Mouse (Mus musculus): ENCODE data around the gene Dennd4a. TPM values are rescaled to one million over a fixed set of nuclear protein-coding genes. Genes with fewer than 3 reads are reported as not detected.

The Dennd4a gene
- polyA plus RNA-seq, 1 experiment from 2014 or later: 6.7 TPM

DNA sequence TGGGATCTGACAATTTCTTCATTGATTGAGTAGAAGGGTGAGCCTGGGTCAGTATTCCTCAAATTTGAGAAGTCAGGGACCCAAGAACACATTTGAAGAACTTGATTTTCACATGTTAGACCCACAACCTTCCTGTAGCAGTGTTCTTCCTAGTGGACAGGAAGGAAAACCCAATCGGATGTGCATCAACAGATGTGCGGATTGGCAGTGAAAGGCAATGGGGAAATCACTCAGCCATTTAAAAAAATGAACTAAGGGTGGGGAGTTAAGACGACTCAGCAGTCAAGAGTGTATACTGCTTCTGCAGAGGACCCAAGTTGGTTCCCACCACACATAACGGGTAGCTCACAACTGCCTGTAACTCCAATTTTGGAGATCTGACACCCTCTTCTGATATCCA is 35.6 kb upstream of the Dennd4a start:
- no peaks in the 10 kb centered on the region for H3K9me3 ChIP-seq (replicated peaks)
- peaks cover 8% of the 10 kb centered on the region for H3K4me1 ChIP-seq
- 92% methylated on average over 4 of the region's 4 CpGs for WGBS
- H3K4me2 ChIP-seq: no peak overlapping the region
- no peak overlapping the region for H3K27ac ChIP-seq
- no peak for ATAC-seq
- H3K9ac ChIP-seq: no peak overlapping the region
- H3K4me3 ChIP-seq: no peak overlapping the region
- H3K36me3 ChIP-seq (ENCODE audit: poor library complexity, severe bottlenecking): no peaks in the 10 kb centered on the region
- no peaks in the 10 kb centered on the region for H3K27me3 ChIP-seq

GRCm38 (mm10) chr9:64777441-64777987 is 33.6 kb upstream of the Dennd4a start:
- no peaks in the 10 kb centered on the region for H3K9me3 ChIP-seq (replicated peaks)
- peaks cover 8% of the 10 kb centered on the region for H3K4me1 ChIP-seq
- no peak overlapping the region for H3K9ac ChIP-seq

GRCm38 (mm10) chr9:64778151-64778550 is 33.0 kb upstream of the Dennd4a start:
- H3K36me3 ChIP-seq (ENCODE audit: poor library complexity, severe bottlenecking): no peaks in the 10 kb centered on the region
- no peak for ATAC-seq
- no peak overlapping the region for H3K4me2 ChIP-seq
- 76% methylated on average over 1 of the region's 1 CpGs for WGBS
- no peak overlapping the region for H3K4me3 ChIP-seq
- H3K27me3 ChIP-seq: no peaks in the 10 kb centered on the region
- no peak overlapping the region for H3K27ac ChIP-seq
- no peak overlapping the region for H3K9ac ChIP-seq
- peaks cover 8% of the 10 kb centered on the region for H3K4me1 ChIP-seq
- no peaks in the 10 kb centered on the region for H3K9me3 ChIP-seq (replicated peaks)

More at GRCm38 (mm10) chr9:64777441-64777987, 33.6 kb upstream of the Dennd4a start:
- Histone ChIP-seq H3K27me3 (no peaks in the 10 kb centered on the region), H3K4me3 (no peak overlapping the region), H3K27ac (no peak overlapping the region), H3K4me2 (no peak overlapping the region), H3K36me3 (ENCODE audit: poor library complexity, severe bottlenecking) (no peaks in the 10 kb centered on the region)
- ATAC-seq: no peak
- 90% methylated on average over 4 of the region's 4 CpGs for WGBS

DNA sequence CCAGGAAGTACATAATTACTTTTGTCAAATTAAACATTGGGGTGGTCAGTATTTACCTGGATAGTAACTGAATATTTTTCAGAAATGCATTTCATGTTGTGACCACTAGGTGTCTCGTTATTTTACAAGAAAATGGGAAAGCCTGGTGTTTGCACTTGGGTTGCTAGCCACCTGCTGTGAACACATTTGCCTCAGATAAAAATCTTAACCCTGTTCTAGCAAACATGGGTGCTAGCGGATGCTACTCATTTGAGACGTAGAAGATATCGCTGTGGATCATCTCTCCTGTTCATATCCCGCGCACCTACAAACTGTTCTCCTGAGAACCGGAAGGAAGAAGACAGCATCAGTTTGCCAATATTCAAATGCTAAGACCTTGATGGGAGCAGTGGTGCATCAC is 31.5 kb upstream of the Dennd4a start:
- Histone ChIP-seq H3K36me3 (ENCODE audit: poor library complexity, severe bottlenecking) (no peaks in the 10 kb centered on the region), H3K4me2 (no peak overlapping the region), H3K27ac (no peak overlapping the region), H3K4me3 (no peak overlapping the region), H3K4me1 (peaks cover 5% of the 10 kb centered on the region), H3K9me3 (replicated peaks) (no peaks in the 10 kb centered on the region), H3K27me3 (no peaks in the 10 kb centered on the region), H3K9ac (no peak overlapping the region)
- ATAC-seq: no peak
- 50% methylated on average over 7 of the region's 7 CpGs for WGBS

DNA sequence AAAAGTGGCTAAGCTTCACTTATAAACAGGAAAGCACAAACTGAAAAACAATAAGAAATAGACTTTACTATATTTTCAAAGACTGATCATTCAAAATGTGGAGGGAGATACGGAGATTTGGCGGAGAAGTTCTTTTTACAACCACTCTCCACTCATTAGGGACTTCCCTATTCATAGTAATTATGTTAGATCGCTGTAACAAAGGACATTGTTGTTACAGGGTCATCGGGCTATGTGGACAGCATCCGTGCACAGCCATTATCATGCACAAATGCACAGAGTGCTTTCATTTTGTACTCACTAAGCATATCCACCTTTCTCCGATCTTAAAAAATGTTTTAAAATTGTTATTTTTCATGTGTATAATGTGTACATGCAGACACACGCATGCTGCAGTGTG is 27.6 kb upstream of the Dennd4a start:
- Histone ChIP-seq H3K36me3 (ENCODE audit: poor library complexity, severe bottlenecking) (no peaks in the 10 kb centered on the region), H3K9ac (no peak overlapping the region), H3K27me3 (no peaks in the 10 kb centered on the region), H3K4me3 (no peak overlapping the region), H3K4me2 (no peak overlapping the region), H3K4me1 (no peaks in the 10 kb centered on the region), H3K9me3 (replicated peaks) (no peaks in the 10 kb centered on the region), H3K27ac (no peak overlapping the region)
- WGBS: 62% methylated on average over 7 of the region's 7 CpGs
- ATAC-seq: no peak

- 42% methylated on average over 4 of the region's 4 CpGs for WGBS
- no peaks in the 10 kb centered on the region for H3K36me3 ChIP-seq (ENCODE audit: poor library complexity, severe bottlenecking)
- ATAC-seq: no peak
- no peak overlapping the region for H3K9ac ChIP-seq
- no peak overlapping the region for H3K4me2 ChIP-seq
- H3K9me3 ChIP-seq (replicated peaks): no peaks in the 10 kb centered on the region
- H3K4me1 ChIP-seq: no peaks in the 10 kb centered on the region
- no peak overlapping the region for H3K27ac ChIP-seq
- no peaks in the 10 kb centered on the region for H3K27me3 ChIP-seq
- H3K4me3 ChIP-seq: no peak overlapping the region
Measured at GRCm38 (mm10) chr9:64784841-64785240, 26.3 kb upstream of the Dennd4a start.

DNA sequence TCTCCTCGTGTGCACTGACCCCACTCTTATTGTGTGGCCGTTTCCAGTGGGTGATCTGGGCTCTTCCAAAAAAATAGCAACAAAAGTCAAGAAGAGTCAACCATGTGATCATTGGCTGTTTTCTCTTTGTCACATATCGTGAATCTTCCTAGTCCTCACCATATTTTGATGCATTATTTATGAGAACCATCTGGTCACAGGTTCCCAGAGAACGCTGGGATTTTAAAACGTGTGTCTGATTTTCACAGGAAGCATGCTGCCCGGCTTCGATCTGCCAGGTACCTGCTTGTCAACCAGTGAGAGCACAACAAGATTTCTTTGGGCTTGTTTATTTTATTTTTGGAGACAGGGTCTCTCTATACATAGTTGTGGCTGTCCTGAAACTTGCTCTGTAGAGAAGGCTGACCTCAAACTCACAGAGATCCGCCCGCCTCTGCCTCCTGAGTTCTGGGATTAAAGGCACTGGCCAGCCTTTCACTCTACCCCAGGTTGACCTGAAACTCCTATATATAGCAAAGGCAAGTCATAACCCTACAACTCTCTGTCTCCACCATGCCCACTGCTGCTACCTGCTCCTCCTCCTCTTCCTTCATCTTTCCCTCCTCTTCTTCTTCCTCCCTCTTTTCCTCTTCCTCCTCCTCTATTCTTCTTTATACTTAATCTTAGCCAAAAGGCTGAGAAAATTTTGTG is 24.8 kb upstream of the Dennd4a start:
- H3K4me1 ChIP-seq: peaks cover 7% of the 10 kb centered on the region; the same call in 1 of the 2 replicates
- H3K36me3 ChIP-seq (ENCODE audit: poor library complexity, severe bottlenecking): no peaks in the 10 kb centered on the region
- H3K27me3 ChIP-seq: no peaks in the 10 kb centered on the region
- H3K4me2 ChIP-seq: no peak overlapping the region
- ATAC-seq: no peak
- no peak overlapping the region for H3K9ac ChIP-seq
- no peak overlapping the region for H3K27ac ChIP-seq
- no peaks in the 10 kb centered on the region for H3K9me3 ChIP-seq (replicated peaks)
- 86% methylated on average over 9 of the region's 9 CpGs for WGBS
- H3K4me3 ChIP-seq: no peak overlapping the region

DNA sequence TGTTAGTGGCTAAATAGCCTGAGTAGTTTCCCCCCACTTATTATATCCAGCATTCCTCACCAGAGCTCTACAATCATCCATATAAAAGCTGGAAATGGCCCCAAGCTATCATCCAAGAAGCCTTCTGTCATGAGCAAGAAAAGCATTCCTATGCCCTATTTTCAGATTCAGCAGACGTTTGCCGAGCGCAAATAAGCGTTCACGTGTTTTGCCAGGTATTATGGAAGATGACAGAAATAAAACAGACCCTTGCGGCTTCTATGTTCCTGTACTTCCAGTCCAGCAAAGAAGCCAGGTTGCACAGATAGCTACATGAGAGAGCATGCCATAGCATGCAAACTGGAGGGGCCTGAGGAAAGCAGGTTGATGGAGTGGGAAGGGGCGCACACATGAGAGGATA is 23.1 kb upstream of the Dennd4a start:
- H3K4me2 ChIP-seq: no peak overlapping the region
- ATAC-seq: no peak
- peaks cover 8% of the 10 kb centered on the region; the same call in 1 of the 2 replicates for H3K4me1 ChIP-seq
- H3K27me3 ChIP-seq: no peaks in the 10 kb centered on the region
- no peaks in the 10 kb centered on the region for H3K9me3 ChIP-seq (replicated peaks)
- H3K9ac ChIP-seq: no peak overlapping the region
- 83% methylated on average over 7 of the region's 7 CpGs for WGBS
- no peak overlapping the region for H3K27ac ChIP-seq
- H3K36me3 ChIP-seq (ENCODE audit: poor library complexity, severe bottlenecking): no peaks in the 10 kb centered on the region
- H3K4me3 ChIP-seq: no peak overlapping the region

DNA sequence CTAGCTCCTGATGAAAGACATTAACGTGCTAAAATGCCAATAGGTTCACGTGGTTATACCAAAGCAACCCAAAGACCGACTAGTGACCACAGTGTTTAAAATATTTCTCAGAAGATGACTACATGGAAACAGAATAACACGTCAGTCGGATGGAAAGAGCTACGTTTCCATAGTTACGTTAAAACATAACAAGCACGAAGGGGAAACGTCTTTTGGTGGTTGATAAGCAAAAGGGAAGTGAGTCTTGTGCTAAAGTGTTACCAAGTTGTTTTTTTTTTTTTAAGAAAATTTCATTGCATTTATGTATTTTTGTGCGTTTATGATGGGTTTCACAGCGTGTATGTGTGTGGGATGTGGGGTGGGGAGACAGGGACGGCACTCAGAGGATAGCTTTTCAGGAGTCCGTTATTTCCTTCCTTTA is 21.8 kb upstream of the Dennd4a start:
- Histone ChIP-seq H3K27me3 (no peaks in the 10 kb centered on the region), H3K9me3 (replicated peaks) (no peaks in the 10 kb centered on the region), H3K27ac (no peak overlapping the region), H3K9ac (no peak overlapping the region), H3K36me3 (ENCODE audit: poor library complexity, severe bottlenecking) (no peaks in the 10 kb centered on the region), H3K4me1 (peaks cover 8% of the 10 kb centered on the region; the same call in 1 of the 2 replicates), H3K4me3 (no peak overlapping the region), H3K4me2 (no peak overlapping the region)
- ATAC-seq: no peak
- 82% methylated on average over 13 of the region's 13 CpGs for WGBS

DNA sequence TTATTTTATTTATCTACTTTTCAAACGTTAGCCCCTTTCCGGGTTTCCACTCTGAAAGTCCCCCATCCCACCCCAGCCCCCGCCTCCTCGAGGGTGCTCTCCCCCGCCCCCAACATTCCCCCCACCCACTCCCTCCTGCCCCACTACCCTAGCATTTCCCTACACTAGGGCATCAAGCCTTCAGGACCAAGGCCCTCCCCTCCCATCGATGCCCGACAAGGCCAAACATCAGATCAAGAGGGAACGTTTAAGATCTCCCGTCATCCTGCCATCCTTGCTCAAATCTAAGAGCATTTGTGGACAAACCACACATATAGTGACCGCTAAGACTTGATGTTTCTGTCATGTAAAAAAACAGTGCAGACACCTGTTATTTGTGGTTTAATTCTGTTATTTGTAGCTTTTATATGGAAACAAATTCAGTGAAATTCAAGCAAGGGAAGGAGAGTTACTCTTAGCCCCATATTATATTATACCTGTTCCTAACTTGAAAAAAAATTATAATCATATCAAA is 21.2 kb upstream of the Dennd4a start:
- no peak overlapping the region for H3K27ac ChIP-seq
- H3K4me2 ChIP-seq: no peak overlapping the region
- H3K4me3 ChIP-seq: no peak overlapping the region
- 91% methylated on average over 10 of the region's 10 CpGs for WGBS
- no peaks in the 10 kb centered on the region for H3K27me3 ChIP-seq
- H3K4me1 ChIP-seq: peaks cover 8% of the 10 kb centered on the region; the same call in 1 of the 2 replicates
- no peak overlapping the region for H3K9ac ChIP-seq
- ATAC-seq: no peak
- no peaks in the 10 kb centered on the region for H3K36me3 ChIP-seq (ENCODE audit: poor library complexity, severe bottlenecking)
- no peaks in the 10 kb centered on the region for H3K9me3 ChIP-seq (replicated peaks)

GRCm38 (mm10) chr9:64790673-64791660 is 20.2 kb upstream of the Dennd4a start:
- H3K4me2 ChIP-seq: no peak overlapping the region
- H3K4me1 ChIP-seq: peaks cover 8% of the 10 kb centered on the region; the same call in 1 of the 2 replicates
- H3K4me3 ChIP-seq: no peak overlapping the region
- ATAC-seq: no peak
- H3K27ac ChIP-seq: no peak overlapping the region
- H3K9ac ChIP-seq: no peak overlapping the region
- no peaks in the 10 kb centered on the region for H3K27me3 ChIP-seq
- WGBS: 92% methylated on average over 7 of the region's 7 CpGs
- no peaks in the 10 kb centered on the region for H3K9me3 ChIP-seq (replicated peaks)
- H3K36me3 ChIP-seq (ENCODE audit: poor library complexity, severe bottlenecking): no peaks in the 10 kb centered on the region

- Histone ChIP-seq H3K9me3 (replicated peaks) (no peaks in the 10 kb centered on the region), H3K4me2 (no peak overlapping the region), H3K4me1 (peaks cover 8% of the 10 kb centered on the region; the same call in 1 of the 2 replicates), H3K27me3 (no peaks in the 10 kb centered on the region), H3K36me3 (ENCODE audit: poor library complexity, severe bottlenecking) (no peaks in the 10 kb centered on the region), H3K9ac (no peak overlapping the region), H3K4me3 (no peak overlapping the region), H3K27ac (no peak overlapping the region)
- ATAC-seq: no peak
- WGBS: 90% methylated on average over 1 of the region's 1 CpGs
Measured at GRCm38 (mm10) chr9:64791676-64792075, 19.5 kb upstream of the Dennd4a start.

All from forebrain, embryonic 13.5 days (tissue).